Mouse (Mus musculus) c-Kit-positive CD71-positive TER-119-negative erythroid progenitor cells, embryonic 14.5 days (primary cell): ENCODE measurements at regions not wholly inside any gene's neighbourhood (a gene's known extent, or its start where the extent isn't known, plus 50 kb on each side); places are given as distances from the start of the nearest gene placed in this dataset.
"Not testable (repeated sequence)": the region's sequence is repeated elsewhere in the genome, so short reads cannot be mapped to it uniquely, and the experiment has no call there.

Source experiments
- DNase-seq: peaks from one replicate; pipeline ENCODE4 v3.0.0-alpha.2; 2013; ENCODE audit warnings: low read depth

GRCm38 (mm10) chr17:29430401-29430800 is 60.2 kb upstream of the Pim1 start:
- no peak for DNase-seq

DNA sequence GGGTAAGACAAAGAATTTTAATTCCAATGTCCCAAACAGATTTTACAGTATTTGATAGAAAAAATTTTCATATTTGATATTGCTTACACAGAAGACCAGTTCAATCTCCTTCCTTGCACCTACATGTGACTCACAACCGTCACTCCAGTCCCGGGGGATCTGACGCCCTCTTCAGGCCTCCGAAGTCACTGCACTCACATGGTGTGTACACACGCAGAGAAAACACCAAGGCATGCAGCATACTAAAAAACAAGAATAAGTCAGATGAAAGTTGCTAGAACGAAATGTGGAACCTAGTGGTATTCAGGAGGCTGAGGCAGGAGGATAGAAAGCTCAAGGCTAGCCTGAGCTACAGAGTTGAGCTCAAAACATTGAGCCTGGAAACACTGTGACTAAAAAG is 59.7 kb upstream of the Pim1 start:
- DNase-seq = no peak

- no peak for DNase-seq
These were observed 58.8 kb upstream of the Pim1 start for GRCm38 (mm10) chr17:29431553-29432297.

DNA sequence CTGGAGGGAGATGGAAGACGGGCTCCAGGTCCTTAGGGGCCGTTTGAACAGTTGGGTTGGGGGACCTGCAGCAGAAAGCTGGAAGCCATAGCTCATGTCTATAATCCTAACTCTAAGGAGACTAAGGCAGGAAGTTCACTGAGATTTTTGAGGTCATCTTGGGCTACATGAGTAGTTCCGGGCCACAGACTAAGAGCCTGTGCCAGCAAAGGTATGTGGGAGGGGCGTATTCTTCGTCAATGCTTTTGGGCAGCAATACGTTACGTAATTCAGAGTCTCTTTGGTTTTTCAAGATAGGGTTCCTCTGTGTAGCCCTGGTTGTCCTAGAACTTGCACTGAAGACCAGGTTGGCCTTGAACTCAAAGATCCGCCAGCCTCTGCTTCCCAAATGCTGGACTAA is 57.9 kb upstream of the Pim1 start:
- DNase-seq = no peak

DNA sequence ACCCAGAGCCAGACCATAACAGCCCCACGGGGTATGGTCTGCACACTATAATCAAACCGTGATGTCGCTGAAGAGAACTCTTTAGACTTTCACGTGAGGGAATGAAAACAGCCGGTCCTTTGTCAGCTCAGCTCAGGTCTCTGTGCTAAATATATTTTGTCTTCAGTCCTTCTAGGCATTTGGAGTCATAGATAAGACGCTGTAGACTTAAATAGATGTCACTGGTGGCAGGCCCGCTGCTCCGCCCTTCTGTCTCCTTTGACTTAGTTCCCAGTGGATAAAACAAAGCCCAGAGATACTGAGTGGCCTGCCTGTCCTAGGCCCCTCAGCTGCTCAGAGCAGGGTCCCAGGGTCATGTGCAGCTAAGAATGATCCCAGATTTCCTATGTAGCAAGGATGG is 57.2 kb upstream of the Pim1 start:
- DNase-seq = no peak

DNA sequence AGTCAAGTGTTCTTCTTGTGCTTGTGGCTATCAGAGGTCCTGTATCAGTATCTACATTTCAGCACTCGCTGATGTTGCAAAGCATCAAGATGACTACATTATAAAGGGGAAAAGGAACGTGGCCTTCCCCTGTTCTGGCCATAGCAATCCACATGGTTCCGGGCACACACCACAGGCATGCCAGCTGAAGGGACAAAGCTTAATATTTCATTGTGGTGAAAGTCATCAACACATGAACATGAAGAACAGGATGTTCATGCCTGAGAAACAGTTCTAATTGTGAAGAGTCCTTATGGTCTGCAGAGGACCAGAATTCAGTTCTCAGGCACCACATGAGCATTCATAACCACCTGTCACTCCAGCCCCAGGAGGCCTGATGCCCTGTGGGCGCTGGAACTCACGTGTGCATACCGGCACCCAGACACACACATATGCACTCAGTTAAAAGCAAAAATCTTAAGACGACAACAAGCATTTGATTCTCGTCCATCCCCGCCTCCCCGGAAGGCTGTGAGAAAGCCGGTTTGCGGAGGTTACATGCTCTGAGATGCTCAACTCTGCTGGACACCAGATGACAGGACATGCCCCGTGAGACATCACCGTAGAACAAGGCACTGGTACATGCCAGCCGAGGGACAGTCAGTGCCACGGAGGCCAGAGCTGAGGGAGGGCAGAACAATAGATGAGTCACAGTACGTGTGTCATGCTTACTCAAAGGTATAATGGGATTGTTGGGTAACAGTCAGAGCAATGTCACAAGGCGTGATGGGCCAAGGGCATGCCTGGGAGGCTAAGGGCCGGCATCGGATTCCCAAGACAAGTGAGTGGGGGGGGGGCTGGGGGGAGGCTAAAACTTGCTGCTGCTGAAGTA is 56.2 kb upstream of the Pim1 start:
- no peak for DNase-seq

DNA sequence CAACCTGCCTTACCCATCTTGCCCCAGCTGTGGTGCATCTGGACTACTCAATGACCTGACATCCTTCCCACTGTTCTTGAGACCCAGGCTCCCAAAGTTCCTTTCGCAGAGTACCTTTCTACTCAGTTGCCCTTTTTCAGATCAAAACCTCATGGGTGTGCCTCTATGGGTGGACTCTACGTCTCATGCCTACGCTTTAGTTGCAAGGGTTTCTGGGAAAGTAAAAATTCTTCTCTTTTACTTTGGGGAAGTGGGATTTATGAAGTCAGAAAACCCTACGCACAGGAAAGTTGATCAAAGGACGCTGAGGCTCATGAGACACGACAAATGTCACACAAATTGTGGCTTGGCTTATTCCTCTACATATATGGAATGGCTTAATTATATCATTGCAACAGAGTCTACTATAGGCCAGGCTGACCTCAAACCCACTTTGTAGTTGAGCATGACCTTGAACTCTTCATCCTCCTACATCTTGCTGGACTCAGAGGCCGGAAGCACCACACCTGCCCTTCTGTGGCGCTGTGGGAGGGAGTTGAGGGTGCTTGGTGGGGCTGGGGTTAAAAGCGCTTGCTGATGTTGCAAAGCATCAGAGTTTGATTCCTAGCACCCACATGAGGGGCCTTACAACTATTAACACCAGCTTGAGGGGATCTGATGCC is 55.1 kb upstream of the Pim1 start:
- DNase-seq = no peak

DNA sequence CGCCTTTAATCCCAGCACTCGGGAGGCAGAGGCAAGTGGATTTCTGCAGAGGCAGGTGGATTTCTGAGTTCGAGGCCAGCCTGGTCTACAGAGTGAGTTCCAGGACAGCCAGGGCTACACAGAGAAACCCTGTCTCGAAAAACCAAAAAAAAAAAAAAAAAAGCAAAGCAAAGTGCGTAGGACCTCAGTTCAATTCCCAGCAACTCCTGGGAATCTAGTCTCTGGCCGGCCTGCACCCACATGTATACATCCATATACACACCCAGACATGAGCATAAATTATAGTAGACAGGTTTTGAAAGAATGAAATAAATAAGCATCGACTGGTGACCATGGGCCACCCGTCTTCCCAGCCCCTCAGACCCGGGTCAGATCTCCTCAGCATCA is 54.1 kb upstream of the Pim1 start:
- DNase-seq = not testable (repeated sequence)

DNA sequence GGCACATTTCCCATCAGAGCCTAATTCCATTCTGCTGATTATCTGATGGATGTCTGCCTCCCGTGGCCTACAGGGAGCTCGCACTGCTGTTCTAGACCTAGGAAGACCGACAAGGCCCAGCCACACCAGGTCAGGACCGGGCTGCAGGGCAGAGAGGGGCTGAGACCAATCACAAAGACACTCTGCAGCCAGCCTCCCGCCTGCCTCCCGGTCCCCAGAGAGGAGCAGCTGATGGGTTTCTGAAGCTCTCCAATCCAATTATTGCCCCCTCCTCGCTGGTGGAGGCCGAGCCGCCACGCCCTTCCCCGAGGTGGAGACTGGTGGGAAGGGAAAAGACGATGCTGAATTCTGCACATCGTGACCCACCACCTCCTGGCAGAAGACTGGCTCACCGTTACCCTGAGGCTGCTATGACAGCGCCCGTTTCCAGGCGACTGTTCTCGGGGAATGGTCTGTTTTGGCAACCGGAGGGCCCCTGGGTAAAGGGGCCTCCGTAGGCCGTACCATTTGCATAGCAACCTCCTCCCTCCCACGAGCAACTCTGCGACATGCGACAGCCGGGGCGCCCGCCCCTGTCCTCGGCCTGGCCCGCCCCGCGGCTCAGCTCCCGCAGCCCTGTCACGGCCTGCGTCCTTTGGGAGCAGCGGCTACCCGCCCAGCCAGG is 53.5 kb upstream of the Pim1 start:
- DNase-seq = peak; percentile 72

DNA sequence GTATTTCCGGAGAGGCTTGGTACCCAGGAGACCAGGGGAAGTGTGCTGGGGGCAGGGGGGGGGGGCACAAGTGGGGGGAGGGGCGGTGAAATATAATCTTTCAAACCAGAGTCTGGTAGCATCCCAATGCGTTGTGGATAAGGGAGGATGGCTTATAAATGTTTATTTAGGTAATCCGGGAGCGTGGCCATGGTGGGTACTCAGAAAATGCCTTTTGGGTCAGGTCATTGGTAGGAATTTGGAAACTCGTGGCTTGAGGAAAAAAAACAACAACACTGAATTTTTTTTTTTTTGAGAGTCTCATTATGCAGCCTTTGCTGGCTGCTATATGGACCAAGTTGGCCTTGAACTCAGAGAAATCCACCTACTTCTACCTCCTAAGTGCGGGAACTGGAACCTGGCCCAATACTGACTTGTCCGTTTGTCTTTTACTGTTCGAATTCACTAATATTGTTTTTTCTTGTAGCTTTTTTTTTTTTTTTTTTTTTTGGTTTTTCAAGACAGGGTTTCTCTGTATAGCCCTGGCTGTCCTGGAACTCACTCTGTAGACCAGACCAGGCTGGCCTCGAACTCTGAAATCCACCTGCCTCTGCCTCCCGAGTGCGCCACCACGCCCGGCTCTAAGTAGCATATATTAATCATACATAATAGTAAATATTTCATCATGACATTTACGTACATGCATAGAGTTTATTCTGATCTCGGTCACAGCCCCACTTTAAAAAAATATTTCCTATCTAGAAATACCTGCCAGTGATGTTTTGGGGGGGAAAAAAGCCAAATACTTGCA is 52.8 kb upstream of the Pim1 start:
- DNase-seq = no peak

GRCm38 (mm10) chr17:29438347-29439235 is 52.0 kb upstream of the Pim1 start:
- peak; percentile 98 for DNase-seq

- no peak for DNase-seq
These were observed 50.6 kb upstream of the Pim1 start for GRCm38 (mm10) chr17:29439992-29440391.

DNA sequence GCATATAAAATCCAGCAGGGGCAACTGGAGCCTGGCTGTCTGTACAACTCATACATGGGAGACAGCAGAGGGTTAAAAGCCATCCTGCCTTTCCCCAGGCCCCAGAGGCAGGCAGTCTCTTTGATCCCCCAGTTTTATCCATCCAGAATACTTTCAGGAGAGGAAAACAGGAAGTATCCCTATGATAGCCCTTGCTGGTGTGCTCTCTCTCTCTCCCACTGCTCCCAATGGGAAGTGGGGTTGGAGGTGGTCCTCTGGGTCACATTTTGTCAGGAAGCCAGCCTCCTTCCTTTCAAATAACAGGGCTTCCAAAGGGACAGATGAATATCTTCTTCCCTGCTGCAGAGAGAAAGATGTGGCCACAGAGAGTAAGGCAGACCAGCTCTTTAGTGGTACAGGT is 50.1 kb upstream of the Pim1 start:
- DNase-seq = no peak
